Mouse (Mus musculus) large intestine, adult 2 months (tissue): Measurements from ENCODE around the gene Lypla2. TPM values are rescaled to one million over a fixed set of nuclear protein-coding genes. Genes with fewer than 3 reads are reported as not detected.

Experiments
- DNase-seq: peaks from one replicate; pipeline ENCODE4 v3.0.0-alpha.2; 2012; ENCODE audit warnings: low read depth, low spot score
- WGBS: fragments of 180-500 bp; shearing (Covaris S2); methylation state at CpG from one replicate; pipeline ENCODE4 v1.1.7; 2018; 5-methylcytosine and 5-hydroxymethylcytosine counted together
- polyA plus RNA-seq: library from polyadenylated mRNA; depleted of rRNA; stranded (reverse); fragments of >200 nt; gene quantifications from 2 replicates; pipeline ENCODE4 v1.2.3, GENCODE M21; 2012; rRNA removed

Gene Lypla2
- polyA plus RNA-seq = 123 and 127 TPM in 2 replicates

- no peak for DNase-seq
- under 1% methylated on average over 19 of the region's 19 CpGs for WGBS
Measured at GRCm38 (mm10) chr4:135972556-135972906, at the start of gene Lypla2. Gene Lypla2 (minus strand): TSS chr4:135972626.

- DNase-seq = peak; percentile 94
- under 1% methylated on average over 48 of the region's 48 CpGs for WGBS
Measured at GRCm38 (mm10) chr4:136021549-136022047, 49.2 kb upstream of the Lypla2 start, which contains the start of gene Eloa. Gene Eloa (minus strand): TSS chr4:136021763.

GRCm38 (mm10) chr4:136020743-136021548 is 48.5 kb upstream of the Lypla2 start:
- WGBS = under 1% methylated on average over 62 of the region's 62 CpGs
- DNase-seq = peak; percentile 18

- 40% methylated on average over 3 of the region's 3 CpGs for WGBS
Measured at GRCm38 (mm10) chr4:136016059-136016602, 43.7 kb upstream of the Lypla2 start.

GRCm38 (mm10) chr4:136010586-136010985 is 38.2 kb upstream of the Lypla2 start:
- no peak for DNase-seq
- WGBS = 86% methylated on average over 4 of the region's 4 CpGs

More at GRCm38 (mm10) chr4:136016059-136016602, 43.7 kb upstream of the Lypla2 start:
- no peak for DNase-seq

- WGBS = 87% methylated on average over 8 of the region's 8 CpGs
Measured at GRCm38 (mm10) chr4:136008782-136009447, 36.5 kb upstream of the Lypla2 start.

GRCm38 (mm10) chr4:136006821-136007220 is 34.4 kb upstream of the Lypla2 start:
- 83% methylated on average over 3 of the region's 3 CpGs for WGBS
- no peak for DNase-seq

More at GRCm38 (mm10) chr4:136008782-136009447, 36.5 kb upstream of the Lypla2 start:
- DNase-seq = no peak

- 94% methylated on average over 2 of the region's 2 CpGs for WGBS
- DNase-seq = no peak
Measured at GRCm38 (mm10) chr4:136004921-136005320, 32.5 kb upstream of the Lypla2 start.

- no peak for DNase-seq
- 79% methylated on average over 5 of the region's 5 CpGs for WGBS
Measured at GRCm38 (mm10) chr4:136004107-136004675, 31.8 kb upstream of the Lypla2 start.

GRCm38 (mm10) chr4:135995118-135995517 is 22.7 kb upstream of the Lypla2 start:
- 64% methylated on average over 4 of the region's 4 CpGs for WGBS
- no peak for DNase-seq

GRCm38 (mm10) chr4:135993941-135994340 is 21.5 kb upstream of the Lypla2 start:
- DNase-seq = no peak
- WGBS = 96% methylated on average over 6 of the region's 6 CpGs

- WGBS = 60% methylated on average over 9 of the region's 9 CpGs
- no peak for DNase-seq
Measured at GRCm38 (mm10) chr4:135987714-135988113, 15.3 kb upstream of the Lypla2 start.

GRCm38 (mm10) chr4:135986943-135987710 is 14.7 kb upstream of the Lypla2 start, which contains the start of gene Pithd1:
Gene Pithd1 (minus strand): TSS chr4:135987264.
- under 1% methylated on average over 81 of the region's 81 CpGs for WGBS
- DNase-seq = no peak

GRCm38 (mm10) chr4:135986301-135986942 is 14.0 kb upstream of the Lypla2 start:
- no peak for DNase-seq
- 2% methylated on average over 23 of the region's 23 CpGs for WGBS

- WGBS = 54% methylated on average over 7 of the region's 7 CpGs
Measured at GRCm38 (mm10) chr4:135985769-135986168, 13.3 kb upstream of the Lypla2 start.

GRCm38 (mm10) chr4:135985193-135985592 is 12.8 kb upstream of the Lypla2 start:
- DNase-seq = no peak
- 85% methylated on average over 5 of the region's 5 CpGs for WGBS

More at GRCm38 (mm10) chr4:135985769-135986168, 13.3 kb upstream of the Lypla2 start:
- no peak for DNase-seq

GRCm38 (mm10) chr4:135984556-135984955 is 12.1 kb upstream of the Lypla2 start:
- DNase-seq = no peak
- WGBS = 78% methylated on average over 5 of the region's 5 CpGs

- WGBS = 26% methylated on average over 7 of the region's 7 CpGs
- DNase-seq = no peak
Measured at GRCm38 (mm10) chr4:135981524-135982063, 9.2 kb upstream of the Lypla2 start.
